Mouse (Mus musculus): ENCODE data around the gene H2al2c.
"Not testable (repeated sequence)": the region's sequence is repeated elsewhere in the genome, so short reads cannot be mapped to it uniquely, and the experiment has no call there.

The H2al2c gene

GRCm38 (mm10) chrY:2598799-2599198 lies at the start of gene H2al2c:
TSS of gene H2al2c (plus strand) at chrY:2599099.
- not testable (repeated sequence) for DNase-seq (ENCODE audit: low read depth, low spot score)

Measured in forelimb bud, embryonic 11.5 days (tissue).